Mouse (Mus musculus): Measurements from ENCODE around the gene Tubgcp6. TPM values are rescaled to one million over a fixed set of nuclear protein-coding genes. Genes with fewer than 3 reads are reported as not detected.

Tubgcp6 gene
- polyA plus RNA-seq, 1 experiment from 2014 or later: 26.0 TPM

- peaks cover 23% of the 10 kb centered on the region for H3K4me1 ChIP-seq (replicated peaks)
- H3K9me3 ChIP-seq: no peaks in the 10 kb centered on the region
- peak within 1 kb of the TSS; percentile 91 for H3K27ac ChIP-seq
- peaks cover 57% of the 10 kb centered on the region for H3K36me3 ChIP-seq
- DNase-seq (ENCODE audit: low spot score): peak; percentile 91
- H3K27me3 ChIP-seq (ENCODE audit: insufficient read depth, poor library complexity, severe bottlenecking): no peaks in the 10 kb centered on the region
- 2% methylated on average over 38 of the region's 38 CpGs for WGBS
- peak within 1 kb of the TSS; percentile 96 for H3K4me3 ChIP-seq
Observed at GRCm38 (mm10) chr15:89088607-89089247, 34.2 kb downstream of the Tubgcp6 start, which contains the start of gene Selenoo. Gene Selenoo (plus strand): TSS chr15:89089084.

DNA sequence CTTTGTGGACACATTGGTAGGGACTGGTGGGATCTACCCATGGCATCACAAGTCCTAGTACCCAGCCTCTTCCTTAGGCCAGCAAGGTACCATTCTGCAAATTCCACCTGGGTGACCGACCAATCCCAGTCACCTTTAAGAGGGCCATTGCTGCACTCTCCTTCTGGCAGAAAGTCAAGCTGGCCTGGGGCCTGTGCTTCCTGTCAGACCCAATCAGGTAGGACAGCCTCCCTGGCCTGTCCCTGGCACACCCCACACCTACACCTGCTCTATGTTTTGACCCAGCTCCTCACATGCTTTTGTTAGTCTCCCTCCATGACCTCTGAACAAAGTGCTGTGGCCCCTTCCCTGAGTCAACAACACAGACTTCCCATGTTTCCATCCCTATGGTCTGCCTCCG, 38.1 kb downstream of the Tubgcp6 start:
- Histone ChIP-seq H3K9me3 (no peaks in the 10 kb centered on the region), H3K4me1 (replicated peaks) (peaks cover 16% of the 10 kb centered on the region), H3K36me3 (peaks cover 72% of the 10 kb centered on the region), H3K4me3 (no peak overlapping the region), H3K27me3 (ENCODE audit: insufficient read depth, poor library complexity, severe bottlenecking) (no peaks in the 10 kb centered on the region), H3K27ac (no peak overlapping the region)
- 97% methylated on average over 2 of the region's 2 CpGs for WGBS
- DNase-seq (ENCODE audit: low spot score): no peak

- Histone ChIP-seq H3K36me3 (peaks cover 81% of the 10 kb centered on the region), H3K4me1 (replicated peaks) (peaks cover 9% of the 10 kb centered on the region), H3K27ac (no peak overlapping the region), H3K27me3 (ENCODE audit: insufficient read depth, poor library complexity, severe bottlenecking) (no peaks in the 10 kb centered on the region), H3K9me3 (no peaks in the 10 kb centered on the region), H3K4me3 (no peak overlapping the region)
- no peak for DNase-seq (ENCODE audit: low spot score)
- WGBS: 94% methylated on average over 1 of the region's 1 CpGs
Observed at GRCm38 (mm10) chr15:89083906-89084305, 39.0 kb downstream of the Tubgcp6 start.

GRCm38 (mm10) chr15:89078208-89078836, 44.6 kb downstream of the Tubgcp6 start:
- H3K36me3 ChIP-seq: peaks cover 45% of the 10 kb centered on the region
- H3K4me3 ChIP-seq: peak overlapping the region; percentile 90; the same call in 1 of the 2 replicates
- H3K4me1 ChIP-seq (replicated peaks): peaks cover 51% of the 10 kb centered on the region
- no peak for DNase-seq (ENCODE audit: low spot score)
- H3K27me3 ChIP-seq (ENCODE audit: insufficient read depth, poor library complexity, severe bottlenecking): peaks cover 3% of the 10 kb centered on the region; the same call in 1 of the 2 replicates
- 75% methylated on average over 9 of the region's 9 CpGs for WGBS
- 0 out of 2 replicates have a peak overlapping the region, but pooled peaks have one; percentile 1 for H3K27ac ChIP-seq
- no peaks in the 10 kb centered on the region for H3K9me3 ChIP-seq

GRCm38 (mm10) chr15:89076156-89076731, 46.7 kb downstream of the Tubgcp6 start:
- peaks cover 8% of the 10 kb centered on the region for H3K27me3 ChIP-seq (ENCODE audit: insufficient read depth, poor library complexity, severe bottlenecking)
- peaks cover 51% of the 10 kb centered on the region for H3K4me1 ChIP-seq (replicated peaks)
- peaks cover 24% of the 10 kb centered on the region for H3K36me3 ChIP-seq
- peak overlapping the region; percentile 90 for H3K4me3 ChIP-seq
- peak overlapping the region; percentile 96 for H3K27ac ChIP-seq
- H3K9me3 ChIP-seq: no peaks in the 10 kb centered on the region
- peak; percentile 60 for DNase-seq (ENCODE audit: low spot score)
- WGBS: under 1% methylated on average over 37 of the region's 39 CpGs

DNA sequence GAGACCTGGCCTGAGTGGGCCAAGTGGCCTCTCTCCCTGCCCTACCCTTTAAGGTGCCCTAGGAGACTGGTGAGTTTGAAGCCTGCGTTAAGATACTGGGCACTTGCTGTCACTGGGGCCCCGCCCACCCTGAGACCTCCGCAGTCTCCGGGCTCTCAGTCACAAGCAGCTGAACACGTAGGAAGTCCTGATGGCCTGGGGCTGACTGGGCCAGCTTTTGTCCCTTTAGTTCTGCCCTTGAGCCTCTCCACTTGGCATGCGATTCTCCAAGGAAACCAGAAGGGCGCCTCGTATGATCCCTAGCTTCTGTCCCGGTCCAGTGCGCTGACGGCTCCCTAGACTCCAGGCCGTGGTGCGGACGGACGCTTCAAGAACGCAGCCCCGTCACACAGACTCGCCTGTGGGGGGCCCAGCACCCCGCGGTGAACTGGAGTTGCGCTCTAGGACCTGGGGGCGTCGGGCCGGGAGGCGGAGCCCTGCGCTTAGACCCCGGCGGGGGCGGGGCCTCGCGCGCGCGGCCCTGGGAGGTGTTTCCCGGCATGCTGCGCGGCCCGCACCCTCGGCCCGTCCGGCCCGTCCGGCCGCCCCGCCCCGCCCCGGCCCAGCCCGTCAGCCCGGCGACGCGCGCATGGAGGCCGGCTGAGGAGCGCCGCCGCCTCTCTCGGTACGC, 47.3 kb downstream of the Tubgcp6 start:
- H3K4me3 ChIP-seq: peak overlapping the region; percentile 90
- peak; percentile 91 for DNase-seq (ENCODE audit: low spot score)
- under 1% methylated on average over 57 of the region's 59 CpGs for WGBS
- peak overlapping the region; percentile 96 for H3K27ac ChIP-seq
- peaks cover 18% of the 10 kb centered on the region; the same call in 1 of the 2 replicates for H3K36me3 ChIP-seq
- no peaks in the 10 kb centered on the region for H3K9me3 ChIP-seq
- H3K4me1 ChIP-seq (replicated peaks): peaks cover 51% of the 10 kb centered on the region
- H3K27me3 ChIP-seq (ENCODE audit: insufficient read depth, poor library complexity, severe bottlenecking): peaks cover 10% of the 10 kb centered on the region

DNA sequence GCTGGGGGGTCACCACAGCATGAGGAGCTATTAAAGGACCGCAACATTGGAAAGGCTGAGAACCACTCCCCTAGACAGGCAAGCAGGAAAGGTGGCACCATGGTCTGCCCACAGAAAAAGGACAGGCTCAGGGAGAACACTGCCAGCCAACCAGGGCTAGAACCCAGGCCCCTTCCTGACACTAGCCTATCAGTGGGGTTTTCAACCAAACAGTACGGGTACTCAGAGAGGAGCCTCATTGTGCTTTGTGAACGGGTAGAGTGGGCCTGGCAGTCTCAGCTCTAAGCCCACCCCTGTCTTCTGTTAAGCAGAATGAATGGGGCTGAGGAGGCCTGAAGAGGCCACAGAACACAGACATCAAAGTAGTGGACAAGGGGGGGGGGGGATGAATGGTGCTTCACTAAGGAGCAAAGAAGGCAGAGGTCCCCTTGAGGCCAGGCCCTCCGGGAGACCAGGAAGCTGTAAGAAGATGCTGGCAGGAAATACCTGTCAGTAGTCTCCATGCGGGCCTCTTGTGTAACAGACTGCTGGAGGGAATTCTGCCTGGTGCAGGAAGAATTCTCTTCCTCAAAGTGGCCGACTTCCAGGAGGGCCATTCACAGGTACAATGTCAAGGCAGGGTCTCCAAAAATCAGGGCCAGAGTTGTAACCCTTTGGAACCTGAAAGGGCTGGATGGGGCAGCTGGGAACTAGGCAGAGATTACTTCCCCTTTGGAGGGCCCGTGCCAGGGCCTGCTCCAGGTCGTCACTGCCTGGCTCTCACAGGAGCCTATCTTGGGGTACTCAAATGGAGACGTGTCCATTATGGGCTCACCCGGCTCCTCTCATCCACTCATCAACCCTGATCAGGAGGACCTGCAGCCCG, 48.1 kb downstream of the Tubgcp6 start, which contains the start of gene Trabd:
TSS of gene Trabd (plus strand) at position 512 of the 865 bp plus-strand sequence.
- peak within 1 kb of the TSS; percentile 96 for H3K27ac ChIP-seq
- DNase-seq (ENCODE audit: low spot score): peak; percentile 22
- H3K36me3 ChIP-seq: peaks cover 13% of the 10 kb centered on the region; the same call in 1 of the 2 replicates
- no peaks in the 10 kb centered on the region for H3K9me3 ChIP-seq
- peaks cover 18% of the 10 kb centered on the region for H3K27me3 ChIP-seq (ENCODE audit: insufficient read depth, poor library complexity, severe bottlenecking)
- peak within 1 kb of the TSS; percentile 90 for H3K4me3 ChIP-seq
- peaks cover 51% of the 10 kb centered on the region for H3K4me1 ChIP-seq (replicated peaks)
- 32% methylated on average over 11 of the region's 11 CpGs for WGBS

DNA sequence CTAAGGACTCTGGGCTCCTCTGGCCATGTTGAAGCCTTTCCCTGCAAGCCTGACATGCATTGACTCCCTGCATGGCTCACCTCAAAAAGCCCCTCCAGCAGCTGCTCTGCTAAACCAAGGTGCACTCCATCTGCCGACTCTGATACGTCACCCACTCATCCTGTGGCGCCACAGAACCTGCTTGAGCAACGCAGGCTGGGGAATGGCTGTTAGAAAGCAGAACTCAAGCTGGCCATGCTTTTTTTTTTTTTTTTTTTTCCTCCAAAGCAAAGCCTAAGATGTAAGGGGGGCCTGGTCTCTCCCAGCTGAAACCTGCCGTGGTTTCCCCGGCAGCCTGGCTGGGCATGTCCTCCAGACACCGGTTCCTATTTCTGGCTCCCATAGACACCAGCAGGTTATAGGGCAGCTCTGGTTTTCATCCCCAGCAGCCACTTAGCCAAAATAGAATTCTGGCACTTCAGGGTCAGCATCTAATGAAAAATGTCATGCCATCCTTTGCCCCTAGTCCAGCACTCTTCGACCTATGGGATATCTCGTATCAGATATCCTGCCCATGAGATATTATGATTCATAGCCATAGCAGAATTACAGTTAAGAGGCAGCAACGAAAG, 48.8 kb downstream of the Tubgcp6 start:
- Histone ChIP-seq H3K9me3 (no peaks in the 10 kb centered on the region), H3K4me1 (replicated peaks) (peaks cover 54% of the 10 kb centered on the region), H3K4me3 (no peak overlapping the region; the same call in 1 of the 2 replicates), H3K36me3 (peaks cover 6% of the 10 kb centered on the region; the same call in 1 of the 2 replicates), H3K27ac (peak overlapping the region; percentile 96), H3K27me3 (ENCODE audit: insufficient read depth, poor library complexity, severe bottlenecking) (peaks cover 25% of the 10 kb centered on the region)
- DNase-seq (ENCODE audit: low spot score): no peak
- 87% methylated on average over 10 of the region's 10 CpGs for WGBS

- Histone ChIP-seq H3K27me3 (ENCODE audit: insufficient read depth, poor library complexity, severe bottlenecking) (peaks cover 60% of the 10 kb centered on the region), H3K36me3 (no peaks in the 10 kb centered on the region), H3K4me1 (replicated peaks) (peaks cover 34% of the 10 kb centered on the region), H3K27ac (no peak overlapping the region), H3K9me3 (no peaks in the 10 kb centered on the region), H3K4me3 (no peak overlapping the region)
- no peak for DNase-seq (ENCODE audit: low spot score)
- WGBS: 79% methylated on average over 24 of the region's 24 CpGs
Observed at GRCm38 (mm10) chr15:89070606-89071005, 52.3 kb downstream of the Tubgcp6 start.

DNA sequence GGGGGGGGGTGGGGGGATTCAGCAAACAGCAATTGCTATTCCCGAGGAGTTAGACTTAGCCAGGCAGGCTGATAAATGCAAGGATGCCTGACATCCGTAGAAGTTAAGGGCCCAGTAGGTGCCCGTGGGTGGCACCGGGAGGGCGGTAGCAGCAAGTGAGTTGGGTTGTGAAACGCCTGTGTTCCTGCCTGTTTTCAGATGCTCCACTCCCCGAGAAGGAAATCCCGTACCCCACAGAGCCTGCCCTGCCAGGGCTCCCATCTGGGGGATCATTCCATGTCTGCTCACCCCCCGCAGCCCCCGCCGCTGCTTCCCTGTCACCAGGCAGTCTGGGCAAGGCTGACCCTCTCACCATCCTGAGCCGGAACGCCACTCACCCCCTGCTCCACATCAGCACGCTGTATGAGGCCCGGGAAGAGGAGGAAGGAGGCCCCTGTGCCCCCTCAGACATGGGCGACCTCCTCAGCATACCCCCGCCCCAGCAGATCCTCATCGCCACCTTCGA, 53.5 kb downstream of the Tubgcp6 start:
- no peak for DNase-seq (ENCODE audit: low spot score)
- H3K9me3 ChIP-seq: no peaks in the 10 kb centered on the region
- peaks cover 71% of the 10 kb centered on the region for H3K27me3 ChIP-seq (ENCODE audit: insufficient read depth, poor library complexity, severe bottlenecking)
- no peaks in the 10 kb centered on the region for H3K36me3 ChIP-seq
- H3K27ac ChIP-seq: no peak overlapping the region
- no peak overlapping the region for H3K4me3 ChIP-seq
- 79% methylated on average over 19 of the region's 19 CpGs for WGBS
- peaks cover 22% of the 10 kb centered on the region for H3K4me1 ChIP-seq (replicated peaks)

DNA sequence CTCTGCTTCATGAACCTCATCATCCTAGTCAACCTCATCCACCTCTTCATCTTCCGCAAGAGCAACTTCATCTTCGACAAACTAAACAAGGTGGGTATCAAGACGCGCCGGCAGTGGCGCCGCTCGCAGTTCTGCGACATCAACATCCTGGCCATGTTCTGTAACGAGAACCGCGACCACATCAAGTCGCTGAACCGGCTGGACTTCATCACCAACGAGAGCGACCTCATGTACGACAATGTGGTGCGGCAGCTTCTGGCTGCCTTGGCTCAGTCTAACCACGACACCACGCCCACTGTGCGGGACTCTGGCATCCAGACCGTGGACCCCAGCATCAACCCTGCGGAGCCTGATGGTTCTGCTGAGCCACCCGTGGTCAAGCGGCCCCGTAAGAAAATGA, 54.7 kb downstream of the Tubgcp6 start:
- Histone ChIP-seq H3K9me3 (no peaks in the 10 kb centered on the region), H3K36me3 (no peaks in the 10 kb centered on the region), H3K4me3 (peak overlapping the region; percentile 23; the same call in 1 of the 2 replicates), H3K27me3 (ENCODE audit: insufficient read depth, poor library complexity, severe bottlenecking) (peaks cover 78% of the 10 kb centered on the region), H3K27ac (no peak overlapping the region), H3K4me1 (replicated peaks) (peaks cover 14% of the 10 kb centered on the region)
- no peak for DNase-seq (ENCODE audit: low spot score)
- 32% methylated on average over 26 of the region's 26 CpGs for WGBS

All from hindbrain, embryonic 10.5 days (tissue).